Mouse (Mus musculus) cerebral cortex, adult 2 months (tissue): ENCODE results near the gene Trh.

ENCODE experiments used
- WGBS: fragments of 180-500 bp; shearing (Covaris S2); methylation state at CpG from one replicate; pipeline ENCODE4 v1.1.7; 2018; 5-methylcytosine and 5-hydroxymethylcytosine counted together

Gene Trh

DNA sequence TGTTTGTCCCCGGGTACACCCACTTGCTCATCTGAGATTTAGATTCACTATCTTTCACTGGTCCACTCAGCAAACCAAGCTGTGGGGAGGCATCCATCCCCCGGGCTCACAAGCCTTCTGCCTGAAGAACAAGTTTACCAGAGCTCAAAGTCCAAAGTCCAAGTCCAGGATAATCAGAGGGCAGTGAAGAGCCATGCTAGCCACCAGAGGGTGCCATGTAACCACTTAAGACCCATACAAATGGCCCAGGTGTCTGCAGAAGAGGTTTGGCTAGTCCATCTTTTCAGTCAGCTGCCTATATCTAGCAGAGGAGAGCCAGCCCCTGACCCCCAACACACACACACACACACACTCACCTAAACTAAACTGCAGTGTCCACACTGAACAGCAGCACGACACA is 25.0 kb downstream of the Trh start:
- 48% methylated on average over 3 of the region's 3 CpGs for WGBS

DNA sequence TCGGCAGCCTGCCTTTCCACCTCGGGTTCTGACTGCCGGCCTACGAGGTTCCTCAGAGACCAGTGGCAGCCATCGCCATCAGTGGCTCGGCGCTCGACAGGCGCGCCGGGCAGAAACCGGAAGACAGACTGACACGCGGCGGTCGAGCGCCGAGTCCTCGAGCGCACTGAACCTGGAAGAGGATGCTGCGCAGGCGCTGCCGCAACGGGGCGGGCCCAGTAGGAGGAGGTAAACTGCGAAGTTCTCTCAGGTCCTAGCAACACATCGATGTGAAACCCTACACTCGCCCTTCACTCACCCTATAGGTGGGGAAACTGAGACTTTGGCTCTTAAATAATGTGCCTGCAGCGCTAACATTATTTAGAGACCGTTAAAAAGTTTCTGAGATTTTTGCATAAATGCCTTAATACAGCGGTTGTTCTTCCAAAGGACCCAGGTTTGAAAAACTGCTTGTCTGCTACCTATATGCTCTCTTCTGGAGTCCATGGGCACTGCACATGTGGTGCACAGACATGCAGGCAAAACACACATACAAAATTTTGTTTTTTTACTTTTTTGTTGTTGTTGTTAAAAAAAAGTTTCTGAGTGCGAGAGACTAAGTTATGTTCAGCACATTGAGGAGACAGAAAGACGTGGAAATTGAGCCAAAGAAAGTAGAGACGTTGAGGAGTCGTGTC is 29.5 kb downstream of the Trh start, which contains the start of gene Rbsn:
Gene Rbsn (minus strand): TSS at position 153 of the 677 bp plus-strand sequence.
- 8% methylated on average over 35 of the region's 35 CpGs for WGBS

DNA sequence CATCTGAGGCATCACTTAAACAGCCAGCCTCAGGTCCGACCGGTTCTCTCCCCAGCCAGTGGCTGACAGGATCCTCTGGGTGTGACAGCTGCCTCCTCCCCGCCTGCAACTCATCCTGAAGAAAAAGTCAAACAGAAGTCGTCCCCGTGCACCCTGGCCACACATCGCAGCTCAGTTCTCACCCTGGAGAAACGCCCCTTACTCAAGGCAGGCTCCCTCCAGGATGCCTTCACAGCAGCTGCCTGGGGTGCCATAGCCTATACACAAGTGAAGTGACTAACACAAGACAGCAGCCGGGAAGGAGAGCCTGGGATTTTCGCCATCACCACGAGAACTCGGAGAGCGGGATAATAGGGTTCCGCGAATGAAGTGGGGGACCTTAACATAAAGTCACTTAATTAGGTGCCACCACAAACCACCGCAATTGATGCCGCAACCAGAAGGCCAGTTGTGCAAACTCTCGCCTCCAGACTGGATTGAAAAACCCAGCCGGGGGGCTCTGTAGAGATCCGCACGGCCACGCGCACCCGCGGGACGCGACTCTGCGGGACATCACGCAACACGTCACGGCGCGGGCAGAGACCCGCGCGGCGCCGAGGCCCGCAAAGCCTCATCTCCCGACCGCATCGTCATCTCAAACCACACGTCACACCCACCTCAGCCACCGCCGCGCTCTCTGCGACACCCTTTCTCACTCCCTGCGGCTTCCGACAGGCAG is 30.2 kb downstream of the Trh start:
- under 1% methylated on average over 48 of the region's 48 CpGs for WGBS

DNA sequence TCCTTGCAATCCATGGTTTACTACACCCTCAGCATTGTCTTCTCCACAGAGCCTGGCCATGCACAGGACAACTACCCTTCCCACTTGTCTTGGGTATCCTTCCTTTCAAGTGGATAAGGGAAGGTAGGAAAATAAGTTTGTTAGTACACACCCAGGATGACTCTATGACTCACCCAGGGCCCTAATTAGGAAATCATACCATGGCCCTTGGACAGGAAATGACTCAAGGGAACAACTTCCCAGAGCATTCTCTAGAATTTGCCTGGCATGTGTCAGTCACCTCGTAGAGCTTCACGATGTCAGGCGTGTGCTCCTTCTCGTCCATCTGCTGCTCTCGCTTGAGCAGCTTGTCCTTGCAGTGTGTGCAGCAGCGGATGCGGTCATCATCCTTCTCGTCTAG is 45.0 kb downstream of the Trh start:
- WGBS, result 89% methylated on average over 8 of the region's 8 CpGs
